Comparison of ENCODE assay signal across 8 mouse cellular contexts in the genomic region with DNA sequence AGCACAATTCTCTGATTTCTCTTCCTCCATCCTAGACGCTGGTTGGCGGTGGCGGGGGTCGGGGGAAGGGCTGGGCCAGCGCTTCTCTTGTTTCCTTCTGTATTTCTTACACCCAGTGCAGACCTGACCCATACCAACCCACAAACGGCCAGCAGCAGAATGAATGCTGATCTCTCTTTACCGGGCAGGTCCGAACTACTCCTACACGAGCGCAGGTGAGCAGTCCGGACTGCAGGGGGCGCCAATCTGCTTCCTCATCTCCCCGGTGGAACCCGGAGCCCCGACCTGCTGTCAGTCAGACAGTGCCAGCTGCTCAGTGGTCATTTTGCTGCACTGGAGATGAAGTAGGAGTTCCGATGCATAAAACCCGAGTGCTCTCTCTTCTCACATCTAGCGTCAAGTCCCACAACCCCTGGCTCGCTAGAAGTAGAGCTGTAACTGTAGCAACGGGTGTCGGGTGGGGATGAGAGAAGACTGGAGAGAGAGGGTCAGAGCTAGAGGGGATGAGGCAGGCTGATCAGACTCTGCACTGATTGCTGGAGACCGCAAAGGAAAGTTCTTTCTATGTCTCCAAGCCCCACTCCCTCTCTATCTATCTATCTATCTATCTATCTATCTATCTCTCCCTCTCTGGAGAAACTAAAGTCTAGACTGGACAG. TPM values are rescaled to one million over a fixed set of nuclear protein-coding genes. Genes with fewer than 3 reads are reported as not detected.
A peak's percentile ranks its signal among the peaks of the same experiment; 100 is the strongest.
DNase-seq lines count a peak whose midpoint lies in the region; ATAC-seq lines count a peak whose summit lies in the region.

A gene (plus strand): TSS at position 387 of the 659 bp plus-strand sequence.

- H3K4me3 ChIP-seq in heart, embryonic 12.5 days = no peak within 1 kb of the TSS

- no peak within 1 kb of the TSS for H3K9ac ChIP-seq in heart, embryonic 12.5 days

- no peak within 1 kb of the TSS for H3K27ac ChIP-seq in heart, embryonic 12.5 days (ENCODE audit: poor library complexity, severe bottlenecking)

- H3K4me2 ChIP-seq in heart, embryonic 12.5 days = peak within 1 kb of the TSS; percentile 31; the same call in 1 of the 2 replicates

- 10% methylated on average over 22 of the region's 22 CpGs for WGBS in heart, embryonic 12.5 days

- H3K4me1 ChIP-seq in heart, embryonic 12.5 days (replicated peaks) = no peaks in the 10 kb centered on the region

- H3K9me3 ChIP-seq in heart, embryonic 12.5 days (replicated peaks) = no peaks in the 10 kb centered on the region

- peak; percentile 19 for DNase-seq in CD4-positive, CD25-positive, alpha-beta regulatory T cell, adult 2 months (ENCODE audit: low read depth, low spot score)
- DNase-seq in adrenal gland, adult (ENCODE audit: inconsistent age in 2 of 2, low spot score in 1 of 2) = peak; percentile 67 to 89
- DNase-seq in embryo, embryonic 10 days (ENCODE audit: low spot score) = peak; percentile 81
- peak; percentile 60 to 69 for DNase-seq in left cerebral cortex, adult 18-20 months (ENCODE audit: low spot score in 2 of 2)
- DNase-seq in splenic B cell, adult 2 months (ENCODE audit: low read depth, low spot score) = peak; percentile 11

- no peaks in the 10 kb centered on the region for H3K36me3 ChIP-seq in heart, embryonic 12.5 days
- no peaks in the 10 kb centered on the region for H3K36me3 ChIP-seq in splenic B cell, adult 2 months (ENCODE audit: control insufficient read depth, insufficient read depth, low read length, poor library complexity, severe bottlenecking)

- H3K27me3 ChIP-seq in heart, embryonic 12.5 days (replicated peaks) = peaks cover 53% of the 10 kb centered on the region
- H3K27me3 ChIP-seq in splenic B cell, adult 2 months (ENCODE audit: control insufficient read depth, insufficient read depth, low read length, poor library complexity, severe bottlenecking) = no peaks in the 10 kb centered on the region

- no peak for ATAC-seq in CD4-positive, CD25-positive, alpha-beta regulatory T cell, adult 4 months
- no peak for ATAC-seq in heart, embryonic 12.5 days (ENCODE audit: insufficient number of reproducible peaks, low FRiP score)
- peak; percentile 66 for ATAC-seq in megakaryocyte-erythroid progenitor cell, adult 5-6 weeks (replicated peaks; ENCODE audit: low FRiP score, low TSS enrichment, poor library complexity, severe bottlenecking)

RNA-seq across cellular contexts. Expression of the gene that starts here (rescaled TPM):
- not detected for polyA plus RNA-seq in CD4-positive, CD25-positive, alpha-beta regulatory T cell, adult 4 months (2017; shearing (Covaris generic))
- polyA plus RNA-seq in heart, embryonic 12.5 days (2016; fragmentation: Nextera tagmentation; extraction: Ambion mirVana) = not detected in 2 replicates
- under 1 TPM; 0.21 to 0.26 TPM for total RNA-seq in left cerebral cortex, adult 18-20 months (2021)
- total RNA-seq in megakaryocyte-erythroid progenitor cell, adult 5-6 weeks (2014; fragmentation: Nextera tagmentation) = not detected in 2 replicates
- total RNA-seq in megakaryocyte-erythroid progenitor cell, adult 5-6 weeks (2017) = not detected in 2 replicates

Comparison
In these comparisons a context has a peak if more than half of its experiments do, and no peak if none do; other contexts are left out.
1. Peak in DNase-seq in left cerebral cortex, adult 18-20 months; RNA of the gene not detected or under 1 TPM.
2. Peak in ATAC-seq in megakaryocyte-erythroid progenitor cell, adult 5-6 weeks; RNA of the gene not detected or under 1 TPM.
3. DNase-seq: peak in every context shown above with its lines; median percentile 81 in embryo, embryonic 10 days; 78 in adrenal gland, adult; 64 in left cerebral cortex, adult 18-20 months; 19 in CD4-positive, CD25-positive, alpha-beta regulatory T cell, adult 2 months; 11 in splenic B cell, adult 2 months.